8 mouse cellular contexts compared by ENCODE assay signal in genomic region chr11:69331929-69332405, GRCm38 (mm10). TPM values are rescaled to one million over a fixed set of nuclear protein-coding genes. Genes with fewer than 3 reads are reported as not detected.
DNase-seq lines count a peak whose midpoint lies in the region; TF ChIP-seq lines count a peak whose summit lies in the region.

No protein-coding gene starts in this region.

- peak; percentile 67 for DNase-seq in adrenal gland, adult 18-20 months (ENCODE audit: low spot score in 2 of 2)
- DNase-seq in embryo, embryonic 10.5 days (ENCODE audit: low spot score), result peak; percentile 88
- DNase-seq in gastrocnemius, postnatal 10 days, result peak; percentile 75
- peak; percentile 86 for DNase-seq in induced T-regulatory cell, adult 2 months (ENCODE audit: low read depth)
- peak; percentile 75 to 76 for DNase-seq in left cerebral cortex, adult 2 months (ENCODE audit: extremely low spot score in 1 of 2, low spot score in 2 of 2)
- DNase-seq in lung, postnatal 4 days, result peak; percentile 82 to 84
- DNase-seq in retina, postnatal 1 day, result peak; percentile 92
- peak; percentile 84 for DNase-seq in thymus, postnatal 4 days

- intact Hi-C loops in left cerebral cortex, adult 2 months (cut with DNase I), result no loop called here

- no peak for TF ChIP-seq CTCF in left cerebral cortex, adult 2 months (IDR thresholded peaks at IDR 0.05)

- peak overlapping the region; percentile 78 for H3K27ac ChIP-seq in left cerebral cortex, adult 2 months

- peak overlapping the region; percentile 57 for H3K4me3 ChIP-seq in left cerebral cortex, adult 2 months

RNA-seq across cellular contexts. Expression of gene Kcnab3, which starts 5.9 kb away (rescaled TPM):
- 1 to 10 TPM; 6.8 to 8.8 TPM for total RNA-seq in adrenal gland, adult 18-20 months (2021)
- under 1 TPM; 0.42 to 0.93 TPM for total RNA-seq in gastrocnemius, postnatal 10 days (2021)
- 10 to 100 TPM; 95.5 to 95.8 TPM for total RNA-seq in left cerebral cortex, adult 2 months (2021)

RNA-seq across cellular contexts. Expression of gene Trappc1, which starts 8.2 kb away (rescaled TPM):
- total RNA-seq in adrenal gland, adult 18-20 months (2021), result 10 to 100 TPM; 57.8 to 60.1 TPM
- total RNA-seq in gastrocnemius, postnatal 10 days (2021), result 10 to 100 TPM; 55.4 to 55.5 TPM
- total RNA-seq in left cerebral cortex, adult 2 months (2021), result 10 to 100 TPM; 58.8 to 60.1 TPM

RNA-seq across cellular contexts. Expression of gene Rnf227, which starts 8.3 kb away (rescaled TPM):
- total RNA-seq in adrenal gland, adult 18-20 months (2021), result 1 to 10 TPM; 5.2 to 5.5 TPM
- 1 to 10 TPM in 1 of 2 experiments, under 1 TPM in 1; 0.85 to 2.1 TPM for total RNA-seq in gastrocnemius, postnatal 10 days (2021)
- total RNA-seq in left cerebral cortex, adult 2 months (2021), result 100 to 1,000 TPM; 170 to 181 TPM

RNA-seq across cellular contexts. Expression of gene Cntrob, which starts 8.4 kb away (rescaled TPM):
- 1 to 10 TPM; 3.6 to 4.1 TPM for total RNA-seq in adrenal gland, adult 18-20 months (2021)
- total RNA-seq in gastrocnemius, postnatal 10 days (2021), result 1 to 10 TPM; 4.7 to 6.6 TPM
- 10 to 100 TPM; 19.2 to 27.1 TPM for total RNA-seq in left cerebral cortex, adult 2 months (2021)

RNA-seq across cellular contexts. Expression of gene Chd3, which starts 37.2 kb away (rescaled TPM):
- total RNA-seq in adrenal gland, adult 18-20 months (2021), result 100 to 1,000 TPM in 1 of 2 experiments, 10 to 100 TPM in 1; 87.6 to 109 TPM
- 10 to 100 TPM; 39.0 to 59.5 TPM for total RNA-seq in gastrocnemius, postnatal 10 days (2021)
- total RNA-seq in left cerebral cortex, adult 2 months (2021), result 100 to 1,000 TPM; 406 to 416 TPM

Comparison
In these comparisons a context has a peak if more than half of its experiments do, and no peak if none do; other contexts are left out.
1. Peak in every context shown above with its lines: DNase-seq, H3K4me3 ChIP-seq and H3K27ac ChIP-seq.
2. RNA of gene Kcnab3, which starts 5.9 kb away (total RNA-seq): 95.5 to 95.8 TPM in left cerebral cortex, adult 2 months; 6.8 to 8.8 TPM in adrenal gland, adult 18-20 months and 0.42 to 0.93 TPM in gastrocnemius, postnatal 10 days; every median in the first group is over 4 times any median in the second.
3. RNA of gene Rnf227, which starts 8.3 kb away (total RNA-seq): 170 to 181 TPM in left cerebral cortex, adult 2 months; 5.2 to 5.5 TPM in adrenal gland, adult 18-20 months and 0.85 to 2.1 TPM in gastrocnemius, postnatal 10 days; every median in the first group is over 10 times any median in the second.